Mouse (Mus musculus) neural tube, embryonic 10.5 days (tissue): ENCODE data around the gene Map7.

Experiments used
- DNase-seq: peaks from one replicate; pipeline ENCODE4 v3.0.0-alpha.2; 2017; ENCODE audit warnings: low spot score; ENCODE audit errors: extremely low spot score

Gene Map7

GRCm38 (mm10) chr10:20152131-20152530, 3.9 kb downstream of the Map7 start:
- DNase-seq, result no peak

DNA sequence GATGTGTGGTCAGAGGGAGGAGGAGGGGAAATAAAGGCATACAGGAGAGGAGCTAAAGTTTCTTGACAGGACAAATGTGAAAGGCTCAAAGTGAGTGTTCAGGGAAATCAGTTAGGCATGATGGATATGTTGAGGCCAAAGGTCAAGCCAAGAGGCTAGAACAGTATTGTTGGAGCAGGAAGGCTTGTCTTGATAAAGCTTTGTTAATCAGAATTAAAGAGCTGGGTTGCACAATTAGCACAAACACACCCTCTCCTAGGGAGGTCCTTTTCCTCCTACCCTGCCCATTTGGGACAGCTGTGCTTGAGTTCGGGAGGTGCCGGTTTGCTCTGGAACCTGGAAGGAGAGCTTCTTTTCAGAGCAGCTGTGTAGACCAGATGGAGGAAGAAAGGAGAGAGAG, 5.2 kb downstream of the Map7 start:
- DNase-seq, result no peak

DNA sequence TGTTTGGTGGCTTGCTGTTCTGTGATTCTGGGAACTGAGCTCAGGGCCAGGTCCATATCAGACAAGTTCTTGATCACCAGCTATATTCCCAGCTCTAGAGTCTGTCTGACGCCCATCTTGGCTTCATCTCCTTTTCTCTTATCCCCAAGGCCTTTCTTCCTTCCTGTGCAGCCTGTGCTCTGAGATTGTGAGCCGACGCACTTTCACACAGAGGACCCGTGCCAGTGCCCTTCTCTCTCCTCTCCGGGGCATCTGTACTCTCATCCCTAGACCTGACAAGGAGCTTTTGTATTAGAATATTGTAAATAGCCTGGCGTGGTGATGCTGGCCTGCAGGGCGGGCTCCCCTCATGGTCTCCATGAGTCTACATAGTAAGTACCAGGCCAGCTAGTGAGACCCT, 7.1 kb downstream of the Map7 start:
- no peak for DNase-seq

DNA sequence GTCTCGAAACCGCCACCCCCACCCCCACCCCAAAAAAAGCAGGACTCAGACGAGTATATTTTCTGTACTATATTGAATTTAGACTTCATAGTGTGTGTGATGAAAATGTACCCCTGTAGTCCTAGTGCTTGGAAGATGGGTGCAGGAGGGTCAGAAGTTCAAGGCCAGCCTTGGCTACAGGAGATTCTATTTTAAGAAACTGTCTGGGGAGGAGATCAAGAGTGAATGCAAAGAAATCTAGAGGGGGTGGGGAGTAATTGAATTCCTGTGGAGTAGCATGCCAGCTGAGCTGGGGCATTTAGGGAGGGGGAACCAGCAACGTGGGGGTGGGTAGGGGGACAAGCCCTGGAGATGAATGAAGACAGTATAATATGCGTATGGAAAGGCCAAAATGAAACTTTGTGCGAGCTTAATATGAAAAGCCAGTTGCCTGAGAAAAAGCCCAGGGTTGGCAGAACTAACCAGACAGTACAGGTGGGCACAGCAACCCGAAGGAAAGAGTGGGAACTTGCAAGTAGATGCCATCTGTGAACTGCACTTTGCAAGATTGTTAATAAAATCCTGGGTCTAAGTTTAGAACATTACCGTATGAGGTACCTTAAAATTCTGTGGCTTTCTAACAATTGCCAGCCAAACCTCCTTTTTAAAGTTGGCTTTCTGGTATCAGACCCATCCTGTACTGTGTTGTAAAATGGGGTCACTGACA, 8.9 kb downstream of the Map7 start:
- DNase-seq, result no peak

- DNase-seq, result no peak
Measured at GRCm38 (mm10) chr10:20158756-20159155, 10.5 kb downstream of the Map7 start.

DNA sequence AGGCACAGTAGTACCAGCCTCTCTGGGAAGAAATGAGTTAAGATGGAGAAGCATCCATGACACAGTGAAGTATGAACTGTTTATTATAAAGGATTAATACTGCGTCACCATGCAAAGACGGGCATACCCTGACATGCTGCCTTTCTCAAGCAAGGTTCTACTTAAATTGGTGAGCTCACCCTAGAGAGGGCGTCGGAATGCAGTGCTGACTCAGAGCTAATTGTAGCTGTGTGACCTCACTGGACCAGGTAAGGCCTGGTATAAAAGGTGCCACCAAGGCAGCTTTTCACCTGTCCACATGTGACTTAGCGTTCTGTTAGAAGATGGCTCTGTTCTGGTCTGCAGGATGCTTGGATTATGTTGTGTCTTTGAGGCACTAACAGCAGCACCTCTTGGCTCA, 11.0 kb downstream of the Map7 start:
- no peak for DNase-seq

DNA sequence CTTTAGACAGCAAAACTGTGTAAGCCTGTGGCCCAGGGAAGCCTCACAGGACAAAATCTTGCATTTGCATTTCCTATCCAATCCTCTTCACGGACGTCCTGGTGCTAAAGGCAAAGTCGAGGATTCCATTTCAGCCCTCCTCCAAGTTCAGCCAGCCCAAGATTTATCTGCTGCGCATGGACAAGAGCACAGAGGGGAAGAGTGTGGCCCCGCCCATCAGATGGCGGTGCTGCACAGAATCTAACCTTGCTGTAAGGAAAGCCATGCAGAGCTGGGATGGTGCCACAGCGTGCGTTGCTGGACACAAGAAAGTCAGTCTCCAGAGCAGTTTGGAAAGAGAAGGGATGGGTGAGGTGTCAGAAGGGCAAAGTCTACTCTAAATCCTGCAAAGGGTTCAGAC, 12.6 kb downstream of the Map7 start:
- no peak for DNase-seq

DNA sequence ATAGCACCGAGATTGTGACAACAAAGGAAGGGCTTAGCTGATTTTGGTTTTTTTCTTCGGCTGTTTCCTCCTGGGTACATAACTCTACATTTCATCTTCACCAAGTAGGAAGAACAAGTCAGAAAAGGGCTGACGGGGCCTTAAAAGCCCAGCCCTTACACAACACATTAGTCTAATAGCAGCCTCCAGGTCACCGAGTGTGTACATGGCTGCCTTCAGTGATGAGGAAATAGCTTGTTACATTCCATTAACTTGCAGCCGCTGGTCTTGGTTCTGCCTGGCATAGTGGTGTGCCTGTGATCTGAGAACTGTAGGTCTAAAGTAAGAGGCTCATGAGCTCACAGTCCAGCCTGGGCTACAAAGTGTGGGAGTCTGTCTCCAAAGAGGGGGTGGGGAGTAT, 16.5 kb downstream of the Map7 start:
- DNase-seq, result no peak

GRCm38 (mm10) chr10:20166797-20167196, 18.5 kb downstream of the Map7 start:
- DNase-seq, result no peak

- no peak for DNase-seq
Measured at GRCm38 (mm10) chr10:20167467-20167866, 19.2 kb downstream of the Map7 start.

- DNase-seq, result no peak
Measured at GRCm38 (mm10) chr10:20169182-20169674, 21.0 kb downstream of the Map7 start.

- DNase-seq, result no peak
Measured at GRCm38 (mm10) chr10:20169927-20170604, 21.8 kb downstream of the Map7 start.

DNA sequence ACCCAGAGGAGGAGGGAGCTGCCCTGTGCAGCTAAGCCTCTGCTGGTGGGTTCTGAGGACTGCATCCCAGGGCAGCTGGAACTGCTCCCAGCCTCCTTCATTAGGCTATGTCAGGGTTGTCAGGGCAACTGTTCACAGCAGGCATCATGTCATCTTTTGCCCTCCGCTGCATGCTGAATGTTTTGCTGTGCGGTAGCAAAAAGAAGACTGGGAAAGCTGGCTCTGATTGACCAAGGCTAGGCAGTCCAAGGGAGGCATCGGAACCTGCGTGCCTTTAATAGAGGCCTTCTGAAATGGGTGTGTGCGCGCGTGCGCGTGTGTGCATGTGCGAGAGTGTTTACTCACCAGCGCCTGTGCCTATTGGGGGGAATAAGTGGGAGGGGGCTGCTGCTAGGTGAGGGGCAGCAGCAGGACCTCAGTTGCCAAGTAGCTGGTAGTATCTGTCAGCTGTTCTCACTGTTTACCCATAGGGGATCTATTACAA, 22.4 kb downstream of the Map7 start:
- DNase-seq, result peak; percentile 78

GRCm38 (mm10) chr10:20171209-20171608, 22.9 kb downstream of the Map7 start:
- DNase-seq, result no peak

- DNase-seq, result no peak
Measured at GRCm38 (mm10) chr10:20171756-20172155, 23.5 kb downstream of the Map7 start.

DNA sequence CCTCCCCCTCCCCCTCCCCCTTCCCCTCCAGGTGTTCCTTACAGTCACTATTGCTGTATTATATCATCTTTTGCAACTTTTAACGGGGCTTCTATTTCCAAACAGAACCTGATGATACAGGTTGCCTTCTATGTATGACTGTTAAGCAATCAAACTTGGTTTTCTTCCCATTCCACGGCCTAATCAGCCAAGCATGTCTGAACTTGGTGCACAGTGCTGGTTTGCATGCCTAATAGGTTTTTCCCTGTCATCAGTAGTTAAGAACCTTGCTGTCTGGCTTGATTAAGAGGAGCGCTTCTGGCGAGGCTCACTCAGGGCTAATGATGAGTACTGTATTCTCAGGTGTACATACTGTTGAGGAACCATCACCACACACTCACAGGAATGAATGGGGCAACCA, 25.5 kb downstream of the Map7 start:
- no peak for DNase-seq

GRCm38 (mm10) chr10:20176054-20176453, 27.8 kb downstream of the Map7 start:
- DNase-seq, result no peak

GRCm38 (mm10) chr10:20178807-20179605, 30.7 kb downstream of the Map7 start:
- no peak for DNase-seq

DNA sequence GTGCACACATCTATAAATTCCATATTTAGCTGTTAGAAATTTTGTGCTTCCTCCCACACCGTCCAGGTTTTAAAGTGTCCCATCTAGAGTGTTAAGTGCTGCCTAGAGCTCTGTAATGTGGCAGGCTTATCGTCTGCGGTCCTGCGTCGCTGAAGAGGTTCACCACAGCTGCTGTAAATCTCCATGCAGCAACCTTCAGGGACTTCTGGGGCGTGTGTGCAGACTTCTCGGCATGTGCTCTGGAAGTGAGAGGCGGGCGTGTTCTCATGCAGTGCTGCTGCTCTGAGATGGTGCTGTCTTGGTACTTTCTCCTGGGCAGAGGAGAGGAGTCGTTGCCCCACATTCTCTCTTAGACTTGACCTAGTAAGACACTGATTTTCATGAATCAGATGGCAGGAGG, 32.9 kb downstream of the Map7 start:
- DNase-seq, result no peak

- DNase-seq, result no peak
Measured at GRCm38 (mm10) chr10:20181680-20182399, 33.6 kb downstream of the Map7 start.

DNA sequence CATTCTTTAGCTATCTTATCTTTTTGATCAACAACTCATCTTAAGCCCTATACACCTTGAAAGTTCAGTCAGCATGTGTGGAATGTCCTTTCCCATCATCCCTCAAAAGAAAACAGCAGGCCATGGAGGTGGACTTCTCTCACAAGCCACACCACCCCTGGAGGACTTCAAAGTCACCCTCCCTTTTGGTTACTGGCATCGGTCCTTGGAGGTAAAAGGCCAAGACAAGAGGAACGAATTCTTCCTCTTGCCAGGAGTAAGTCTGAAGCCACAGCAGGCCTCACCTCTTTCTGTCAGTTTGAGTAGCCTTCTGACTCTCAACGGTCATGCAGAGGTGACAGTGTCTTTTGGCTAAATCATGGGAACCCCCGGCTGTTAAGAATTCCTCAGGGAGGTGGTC, 36.1 kb downstream of the Map7 start:
- DNase-seq, result no peak
